Mouse (Mus musculus): ENCODE results near the gene Gstp1.
"Not testable (repeated sequence)": the region's sequence is repeated elsewhere in the genome, so short reads cannot be mapped to it uniquely, and the experiment has no call there.

Gene Gstp1

GRCm38 (mm10) chr19:4060044-4060898 lies 22.5 kb upstream of the Gstp1 start:
- not testable (repeated sequence) for DNase-seq (ENCODE audit: low read depth, low spot score)

DNA sequence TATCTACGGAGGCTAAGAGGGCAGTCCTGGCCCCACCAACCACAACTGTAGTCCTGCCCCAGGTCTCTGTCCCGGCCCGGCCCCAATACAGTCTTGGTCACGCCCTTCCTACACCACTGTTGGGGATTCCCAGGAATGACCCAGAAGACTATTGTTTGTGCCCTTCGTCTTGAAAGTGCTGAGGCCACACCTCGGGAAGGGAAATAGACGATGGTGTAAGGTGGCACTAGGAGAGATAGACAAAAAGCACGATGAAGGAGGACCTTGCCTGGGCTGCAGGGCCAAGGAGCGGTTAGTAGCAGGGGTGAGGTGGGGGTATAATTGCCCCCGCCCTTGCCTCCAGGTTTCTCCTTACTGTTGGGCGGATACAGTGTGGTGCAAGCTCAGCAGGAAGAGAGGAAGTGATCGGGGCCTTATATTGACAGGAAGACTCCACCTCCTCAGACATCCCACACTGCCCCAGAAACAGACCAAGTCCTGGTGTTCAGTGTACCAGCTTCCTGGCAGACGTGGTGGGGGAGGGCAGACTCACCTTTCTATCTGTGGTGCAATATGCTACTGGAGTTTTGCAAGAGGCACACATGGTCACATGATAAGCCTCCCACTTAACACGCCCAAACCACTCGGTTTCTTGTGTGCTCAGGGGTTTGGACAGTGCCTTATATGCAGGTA lies 21.4 kb upstream of the Gstp1 start, which contains the start of gene Gstp3:
Gene Gstp3 (minus strand): TSS at position 501 of the 672 bp plus-strand sequence.
- DNase-seq (ENCODE audit: low read depth, low spot score) = no peak

- no peak for DNase-seq (ENCODE audit: low read depth, low spot score)
These were observed 20.8 kb upstream of the Gstp1 start for GRCm38 (mm10) chr19:4058581-4058980.

- no peak for DNase-seq (ENCODE audit: low read depth, low spot score)
These were observed 20.2 kb upstream of the Gstp1 start for GRCm38 (mm10) chr19:4057962-4058361.

GRCm38 (mm10) chr19:4057389-4057788 lies 19.6 kb upstream of the Gstp1 start:
- DNase-seq (ENCODE audit: low read depth, low spot score) = no peak

DNA sequence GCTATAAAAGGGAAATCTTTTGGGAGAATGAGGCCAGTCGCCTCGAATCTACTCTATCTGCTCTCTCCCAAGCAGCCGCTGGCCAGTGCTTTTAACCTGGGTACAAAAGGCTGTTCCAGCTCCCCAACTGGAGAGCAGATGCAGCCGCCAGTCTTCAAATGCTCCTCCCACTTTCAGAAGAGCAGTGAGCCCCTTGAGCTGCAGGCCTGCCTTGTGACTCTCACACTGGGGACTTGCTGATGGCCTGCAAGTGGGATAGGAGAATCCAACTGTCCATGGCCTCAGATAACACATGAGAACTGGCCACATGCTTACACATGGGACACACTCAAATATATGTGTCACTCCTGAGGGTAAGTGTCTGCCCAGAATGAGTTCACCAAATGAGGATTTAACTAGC lies 18.9 kb upstream of the Gstp1 start:
- no peak for DNase-seq (ENCODE audit: low read depth, low spot score)

DNA sequence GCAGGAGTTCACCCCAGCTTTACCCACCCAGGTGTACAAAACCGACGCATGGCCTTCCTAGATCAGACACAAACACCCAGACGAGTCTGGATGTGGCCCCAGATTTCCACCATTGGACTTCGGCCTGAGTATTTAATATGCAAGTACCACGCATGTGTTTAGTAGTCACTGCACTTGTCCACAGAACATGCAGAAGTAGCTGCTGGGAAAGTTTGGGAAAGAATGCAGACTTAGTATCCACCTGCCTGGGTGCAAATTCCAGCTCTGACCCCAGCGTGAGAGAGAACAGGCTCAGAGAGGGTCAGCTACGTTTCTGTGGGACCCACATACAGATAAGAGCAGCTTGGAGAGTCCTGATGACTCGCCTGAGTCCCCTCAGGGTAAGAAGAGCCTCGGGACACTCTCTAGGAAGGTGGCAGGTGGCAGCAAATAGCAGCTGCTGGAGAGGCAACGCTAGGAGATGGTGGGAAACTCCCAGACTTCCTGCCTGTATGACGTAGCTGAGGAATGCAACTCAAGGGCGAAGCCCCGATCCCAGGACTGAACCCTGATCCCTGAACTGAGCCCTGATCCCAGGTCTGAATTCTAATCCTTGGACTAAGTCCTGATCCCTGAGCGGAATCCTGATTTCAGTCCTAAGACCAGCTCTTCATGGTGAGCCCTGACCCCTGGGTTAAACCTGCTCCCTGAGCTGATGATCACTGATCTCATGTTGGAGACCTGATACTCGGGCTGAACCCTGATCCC lies 18.3 kb upstream of the Gstp1 start:
- no peak for DNase-seq (ENCODE audit: low read depth, low spot score)

DNA sequence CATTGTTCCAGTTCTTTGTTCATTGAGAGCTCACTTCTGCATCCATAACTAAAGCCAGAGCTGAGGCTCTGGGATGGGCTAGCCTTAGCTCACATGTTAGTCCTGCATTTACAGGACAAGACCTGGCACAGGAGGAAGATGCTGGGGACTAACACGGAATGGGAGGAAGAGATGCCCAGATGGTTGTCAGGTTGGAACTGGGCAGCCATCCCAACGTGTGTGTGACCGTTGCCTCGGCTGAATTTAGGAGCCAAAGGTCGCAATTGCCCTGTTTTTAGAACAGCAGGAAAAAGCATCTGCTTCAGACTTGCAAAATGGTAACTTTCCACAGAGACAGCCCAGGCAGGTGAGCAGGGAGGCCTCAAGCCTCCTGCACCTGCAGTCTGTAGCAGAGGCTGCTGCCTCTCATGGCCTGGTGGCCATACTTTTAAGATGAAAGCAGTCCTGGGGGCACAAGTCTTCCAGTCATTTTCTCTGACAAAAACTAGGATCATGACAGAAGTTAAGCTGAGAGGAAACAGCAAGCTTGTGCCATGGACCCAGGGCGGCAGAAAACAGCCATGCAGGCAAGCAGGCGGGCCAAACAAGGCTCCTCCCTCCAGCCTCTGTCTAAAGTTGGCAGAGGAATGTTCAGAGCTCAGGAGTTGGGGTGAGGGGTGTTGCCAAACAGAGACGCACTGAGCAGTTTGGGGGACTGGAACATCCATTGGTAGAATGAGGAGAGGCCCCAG lies 17.6 kb upstream of the Gstp1 start:
- DNase-seq (ENCODE audit: low read depth, low spot score) = no peak

DNA sequence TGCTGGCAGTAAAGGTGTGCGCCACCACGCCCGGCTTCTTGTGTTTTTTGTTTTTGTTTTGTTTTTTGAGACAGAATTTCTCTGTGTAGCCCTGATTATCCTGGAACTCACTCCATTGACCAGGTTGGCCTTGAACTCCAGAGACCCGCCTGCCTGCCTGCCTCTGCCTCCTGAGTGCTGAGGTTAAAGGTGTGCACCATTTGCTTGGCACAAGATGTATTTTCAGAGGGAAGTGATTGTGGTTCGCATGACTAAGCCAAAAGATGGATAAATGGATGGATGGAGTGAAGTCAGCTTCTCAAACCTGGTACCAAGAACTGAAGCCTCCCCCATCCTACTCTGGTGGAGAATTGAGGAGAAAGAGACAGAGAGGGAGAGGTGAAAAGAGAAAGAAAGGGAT lies 16.8 kb upstream of the Gstp1 start:
- no peak for DNase-seq (ENCODE audit: low read depth, low spot score)

DNA sequence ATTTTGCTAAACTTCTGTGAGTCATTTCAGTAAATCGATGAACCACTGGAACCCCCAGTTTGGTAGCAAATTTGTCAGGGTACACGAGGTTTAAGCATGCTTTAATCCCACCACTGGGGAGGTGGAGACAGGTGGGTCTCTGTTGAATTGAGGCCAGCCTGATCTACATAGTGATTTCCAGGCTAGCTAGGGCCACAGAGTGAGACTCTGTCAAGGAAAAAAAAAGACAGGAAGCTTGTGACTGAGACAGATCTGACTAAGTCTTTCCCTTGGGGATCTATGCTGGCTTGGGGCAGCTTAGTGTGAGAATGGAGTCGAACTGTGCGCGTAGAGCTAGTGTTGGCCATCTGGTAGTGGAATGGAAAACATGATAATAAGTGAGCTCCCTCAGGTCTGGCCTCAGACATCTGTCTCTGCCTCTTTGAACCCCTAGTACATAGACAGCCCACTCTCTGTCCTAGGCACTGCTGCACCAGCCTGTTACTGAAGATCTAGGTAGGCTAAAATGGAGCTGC lies 14.8 kb upstream of the Gstp1 start:
- DNase-seq (ENCODE audit: low read depth, low spot score) = no peak

DNA sequence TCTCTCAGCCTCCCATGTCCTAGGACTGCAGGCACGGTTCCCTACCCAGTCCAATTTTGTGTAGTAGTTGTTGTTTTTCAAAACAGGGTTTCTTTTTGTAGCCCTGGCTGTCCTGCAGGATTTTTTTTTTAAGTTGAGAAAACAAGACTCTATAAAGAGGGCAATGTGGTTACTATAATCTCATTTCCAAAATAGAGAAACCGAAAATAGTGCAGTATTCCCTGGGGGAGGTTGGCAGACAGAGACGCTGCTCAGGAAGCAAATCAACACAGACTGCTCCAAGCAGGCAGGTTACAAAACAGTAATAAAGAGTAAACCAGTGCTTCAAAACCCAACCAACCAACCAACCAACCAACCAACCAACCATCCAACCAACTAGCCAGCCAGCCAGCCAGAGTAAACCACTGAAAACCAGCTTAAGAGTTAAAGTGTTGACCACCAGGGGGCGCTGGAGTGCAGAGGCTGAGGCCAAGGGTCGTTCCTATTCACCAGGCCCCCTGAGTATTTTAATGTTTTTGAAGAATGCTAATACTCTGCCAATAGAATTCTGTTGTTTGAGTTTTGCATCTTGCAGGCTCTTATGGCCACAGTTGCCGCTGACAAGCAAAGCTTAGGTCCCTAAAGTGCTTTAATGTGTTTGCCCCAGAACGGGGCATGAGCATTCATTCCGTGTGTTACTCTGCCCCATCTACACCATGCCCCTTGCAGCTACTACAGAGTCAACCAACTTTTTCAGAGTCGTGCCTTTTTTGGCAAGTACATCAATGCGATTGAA lies 14.1 kb upstream of the Gstp1 start:
- DNase-seq (ENCODE audit: low read depth, low spot score) = no peak

- no peak for DNase-seq (ENCODE audit: low read depth, low spot score)
These were observed 13.2 kb upstream of the Gstp1 start for GRCm38 (mm10) chr19:4051016-4051415.

GRCm38 (mm10) chr19:4049069-4049468 lies 11.3 kb upstream of the Gstp1 start:
- not testable (repeated sequence) for DNase-seq (ENCODE audit: low read depth, low spot score)

DNA sequence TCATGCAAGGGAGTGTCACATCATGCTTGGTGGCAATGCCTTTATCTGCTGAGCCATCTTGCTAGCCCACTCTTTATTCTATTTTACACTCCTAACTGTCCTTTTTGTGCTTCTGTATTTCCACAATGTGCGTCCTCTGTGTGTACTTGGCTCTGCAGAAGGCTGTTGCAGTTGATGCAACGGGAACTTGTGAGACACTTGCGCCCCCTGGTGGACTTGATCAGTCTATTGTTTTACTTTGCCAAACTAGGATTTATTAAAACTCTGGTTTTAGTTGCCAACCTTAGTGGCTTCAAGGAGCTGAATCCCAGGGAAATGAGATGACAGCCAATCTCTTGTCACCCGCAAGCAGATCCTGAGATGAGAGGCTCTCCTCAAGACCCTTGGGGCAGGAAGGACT lies 10.1 kb upstream of the Gstp1 start:
- DNase-seq (ENCODE audit: low read depth, low spot score) = peak; percentile 78

GRCm38 (mm10) chr19:4046866-4047254 lies 9.1 kb upstream of the Gstp1 start:
- no peak for DNase-seq (ENCODE audit: low read depth, low spot score)

GRCm38 (mm10) chr19:4045966-4046865 lies 8.4 kb upstream of the Gstp1 start, which contains the start of gene Gstp2:
Gstp2 (minus strand) TSS chr19:4046023.
- no peak for DNase-seq (ENCODE audit: low read depth, low spot score)

DNA sequence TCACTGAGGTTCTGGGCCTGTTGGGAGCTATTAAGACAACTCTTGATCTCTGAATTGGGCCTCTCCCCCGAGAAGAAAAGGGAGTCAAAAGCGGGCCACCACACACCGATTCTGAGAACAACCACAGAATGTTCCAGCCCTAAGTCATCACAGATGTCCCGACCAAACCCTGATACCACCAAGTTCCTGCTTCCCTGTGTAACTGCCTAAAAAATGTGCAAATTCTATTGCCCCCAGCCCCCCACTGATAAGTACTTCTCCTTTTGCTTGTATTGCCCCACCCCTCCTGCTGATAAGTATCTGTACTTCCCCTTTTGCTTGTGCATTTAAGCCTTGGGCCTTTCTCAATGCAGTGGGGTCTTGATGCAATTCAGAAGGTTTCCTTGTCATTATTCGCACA lies 6.3 kb upstream of the Gstp1 start:
- not testable (repeated sequence) for DNase-seq (ENCODE audit: low read depth, low spot score)

- DNase-seq (ENCODE audit: low read depth, low spot score) = no peak
These were observed 4.3 kb upstream of the Gstp1 start for GRCm38 (mm10) chr19:4042124-4042523.

DNA sequence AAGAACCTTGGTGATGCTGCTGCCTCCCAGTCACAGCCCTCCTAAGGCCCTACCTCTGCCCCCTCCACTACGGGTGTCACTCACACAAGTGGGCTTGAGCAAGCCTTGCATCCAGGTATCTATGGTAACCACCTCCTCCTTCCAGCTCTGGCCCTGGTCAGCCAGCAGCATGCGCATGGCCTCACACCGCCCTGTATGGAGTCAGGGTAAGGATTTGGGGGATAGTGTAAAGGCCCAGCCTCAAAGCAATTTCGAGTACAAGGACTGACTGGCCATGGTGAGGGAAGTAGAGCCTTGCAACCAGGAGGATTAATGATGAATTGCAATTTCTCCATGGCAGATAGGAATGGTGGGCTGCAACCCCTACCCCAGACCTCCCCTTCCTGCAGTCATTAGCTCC lies 3.7 kb upstream of the Gstp1 start:
- not testable (repeated sequence) for DNase-seq (ENCODE audit: low read depth, low spot score)

Measured in retina, adult 2 months (tissue).